Mouse (Mus musculus) spleen, postnatal 10 days (tissue): ENCODE data around the gene 9330161L09Rik.

Source experiments
- DNase-seq, 2 experiments: peaks; one replicate each; pipeline ENCODE4 v3.0.0; 2021 to 2022; ENCODE audit warnings: low spot score in 2 of 2

The 9330161L09Rik gene

GRCm38 (mm10) chr12:103389348-103389727 lies 18.3 kb downstream of the 9330161L09Rik start:
- peak; percentile 35 to 42 for DNase-seq

- DNase-seq = peak; percentile 92 to 96
These were observed 18.9 kb downstream of the 9330161L09Rik start, which contains the start of gene Otub2 for GRCm38 (mm10) chr12:103388505-103389347. Otub2 (plus strand) TSS chr12:103388682.

GRCm38 (mm10) chr12:103380226-103380625 lies 27.4 kb downstream of the 9330161L09Rik start:
- DNase-seq = no peak

- DNase-seq = no peak
These were observed 30.8 kb downstream of the 9330161L09Rik start for GRCm38 (mm10) chr12:103376774-103377173.

GRCm38 (mm10) chr12:103376124-103376523 lies 31.5 kb downstream of the 9330161L09Rik start:
- no peak for DNase-seq

GRCm38 (mm10) chr12:103373530-103374236 lies 33.9 kb downstream of the 9330161L09Rik start:
- no peak for DNase-seq

GRCm38 (mm10) chr12:103371711-103372110 lies 35.9 kb downstream of the 9330161L09Rik start:
- DNase-seq = peak; percentile 52 to 75

- no peak for DNase-seq
These were observed 36.8 kb downstream of the 9330161L09Rik start for GRCm38 (mm10) chr12:103370861-103371260.

- DNase-seq = no peak
These were observed 38.8 kb downstream of the 9330161L09Rik start for GRCm38 (mm10) chr12:103368777-103369176.

- DNase-seq = no peak
These were observed 39.3 kb downstream of the 9330161L09Rik start for GRCm38 (mm10) chr12:103368326-103368669.

GRCm38 (mm10) chr12:103367620-103368325 lies 39.8 kb downstream of the 9330161L09Rik start:
- peak; percentile 72 to 84 for DNase-seq

- DNase-seq = no peak
These were observed 40.4 kb downstream of the 9330161L09Rik start for GRCm38 (mm10) chr12:103367171-103367570.

- DNase-seq = no peak
These were observed 45.3 kb downstream of the 9330161L09Rik start for GRCm38 (mm10) chr12:103362336-103362735.

- DNase-seq = no peak
These were observed 45.9 kb downstream of the 9330161L09Rik start for GRCm38 (mm10) chr12:103361539-103362307.

- DNase-seq = no peak
These were observed 46.8 kb downstream of the 9330161L09Rik start for GRCm38 (mm10) chr12:103360812-103361211.

- DNase-seq = peak in 1 of 2 experiments; percentile 41
These were observed 48.4 kb downstream of the 9330161L09Rik start for GRCm38 (mm10) chr12:103358951-103359801.

GRCm38 (mm10) chr12:103358216-103358615 lies 49.4 kb downstream of the 9330161L09Rik start:
- DNase-seq = no peak
